Mouse (Mus musculus): ENCODE measurements at regions not wholly inside any gene's neighbourhood (a gene's known extent, or its start where the extent isn't known, plus 50 kb on each side); places are given as distances from the start of the nearest gene placed in this dataset.
"Not testable (repeated sequence)": the region's sequence is repeated elsewhere in the genome, so short reads cannot be mapped to it uniquely, and the experiment has no call there.

DNA sequence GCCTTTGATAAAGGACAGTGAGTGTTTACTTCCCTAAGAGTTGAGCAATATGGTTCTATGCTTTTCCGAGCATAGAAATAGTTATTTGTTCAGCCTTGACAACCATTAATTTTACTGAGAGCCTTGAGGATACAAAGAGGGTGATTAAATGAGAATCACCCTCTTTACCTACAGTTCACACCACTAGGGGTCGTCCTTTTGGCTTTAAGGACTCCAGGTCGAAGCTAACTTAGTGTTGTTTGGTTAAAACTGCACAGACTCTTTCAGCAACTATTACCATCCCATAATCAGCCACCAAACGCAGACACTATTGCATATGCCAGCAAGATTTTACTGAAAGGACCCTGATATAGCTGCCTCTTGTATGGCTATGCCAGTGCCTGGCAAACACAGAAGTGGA is 559.2 kb upstream of the 2610301B20Rik start:
- no peak for DNase-seq (ENCODE audit: low spot score in 2 of 2)

DNA sequence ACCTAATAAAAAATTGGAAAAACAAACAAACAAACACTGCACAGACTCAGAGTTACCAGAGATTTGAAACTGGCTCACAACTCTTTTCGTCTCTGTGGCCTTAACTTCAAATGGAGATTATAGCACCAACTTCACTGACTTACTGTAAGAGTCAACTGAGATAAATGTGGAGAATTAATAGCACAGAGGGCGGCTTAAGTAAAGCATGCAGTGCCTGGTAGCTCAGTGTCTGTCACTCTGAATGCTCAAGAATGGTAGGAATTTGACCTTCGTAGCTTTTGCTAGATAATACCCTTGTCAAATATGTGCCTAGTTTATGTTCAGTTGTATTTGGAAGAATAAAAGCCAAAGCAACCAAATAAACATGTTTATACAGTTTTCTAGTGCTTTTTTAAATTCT is 558.4 kb upstream of the 2610301B20Rik start:
- DNase-seq (ENCODE audit: low spot score in 2 of 2): no peak

DNA sequence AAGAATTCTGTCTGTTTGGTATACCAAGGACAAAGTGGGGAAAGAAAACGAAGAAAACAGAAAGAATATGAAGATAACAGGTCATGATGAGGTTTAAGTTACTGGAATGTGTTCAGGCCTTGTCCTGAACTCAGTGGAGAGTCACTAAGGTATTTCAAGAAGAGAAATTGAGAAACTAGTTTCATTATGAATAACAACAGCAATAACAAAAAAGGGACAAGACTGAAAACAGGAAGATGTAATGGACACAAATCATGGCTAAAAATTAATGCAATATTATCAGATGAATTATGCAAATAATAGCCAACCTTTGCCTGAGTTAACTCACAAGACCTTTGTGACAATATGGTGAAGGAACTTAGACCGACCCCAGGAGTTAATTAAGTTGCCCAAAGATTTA is 530.2 kb upstream of the 2610301B20Rik start:
- DNase-seq (ENCODE audit: low spot score in 2 of 2): no peak

DNA sequence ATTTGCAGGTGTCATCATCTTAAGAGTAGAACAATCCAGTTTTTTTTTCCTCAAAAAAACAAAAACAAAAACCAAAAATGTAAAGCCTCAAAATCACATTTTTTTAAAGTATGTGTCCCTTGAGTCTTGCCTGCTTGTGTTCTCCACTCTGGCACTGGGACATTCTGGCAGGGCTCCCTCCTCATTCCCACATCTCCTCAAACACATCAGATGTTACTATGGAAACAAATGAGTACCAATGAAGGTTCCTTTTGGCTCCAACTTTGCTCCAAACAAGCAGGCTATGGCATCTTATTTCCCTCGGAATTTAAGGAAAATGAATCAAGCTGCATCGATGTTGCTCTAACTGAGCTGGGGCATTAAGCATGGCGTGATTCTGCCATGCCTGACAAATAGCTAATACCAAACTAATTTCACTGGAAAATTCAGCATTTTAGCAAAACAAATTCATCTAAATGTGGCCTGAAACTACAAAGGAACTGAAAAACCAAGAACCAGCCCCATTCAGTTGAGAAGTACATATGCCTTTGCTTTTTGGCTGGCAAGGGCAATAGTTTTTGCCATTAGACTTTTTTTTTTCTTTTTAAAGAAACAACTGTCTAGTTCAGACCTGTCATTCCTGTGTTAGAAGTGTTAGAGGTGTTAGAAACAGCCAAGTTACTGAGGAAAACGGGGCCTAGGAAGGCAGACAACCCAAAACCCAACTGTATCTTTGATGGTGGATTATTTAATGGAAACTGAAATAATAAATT is 522.2 kb upstream of the 2610301B20Rik start:
- DNase-seq (ENCODE audit: low spot score in 2 of 2): peak; percentile 8 to 16

DNA sequence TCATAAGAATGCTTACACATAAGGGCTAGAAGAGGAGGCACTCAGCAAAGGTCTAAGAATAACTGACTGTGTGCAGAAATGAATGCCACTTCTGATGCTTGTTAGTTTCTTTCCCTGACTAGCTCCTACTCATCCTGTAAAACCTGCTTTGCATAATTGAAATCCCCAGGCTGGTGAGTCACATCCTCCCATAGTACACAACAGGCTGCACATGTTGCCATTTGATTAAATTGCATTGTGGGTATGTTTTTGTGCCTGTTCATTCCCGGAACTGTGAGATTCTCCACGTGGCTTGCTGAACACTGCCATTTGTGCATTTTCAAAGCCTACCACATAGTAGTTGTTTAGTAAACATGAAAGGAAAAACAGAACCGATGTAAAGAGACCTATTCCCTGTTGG is 516.7 kb upstream of the 2610301B20Rik start:
- peak; percentile 4 to 30 for DNase-seq (ENCODE audit: low spot score in 2 of 2)

DNA sequence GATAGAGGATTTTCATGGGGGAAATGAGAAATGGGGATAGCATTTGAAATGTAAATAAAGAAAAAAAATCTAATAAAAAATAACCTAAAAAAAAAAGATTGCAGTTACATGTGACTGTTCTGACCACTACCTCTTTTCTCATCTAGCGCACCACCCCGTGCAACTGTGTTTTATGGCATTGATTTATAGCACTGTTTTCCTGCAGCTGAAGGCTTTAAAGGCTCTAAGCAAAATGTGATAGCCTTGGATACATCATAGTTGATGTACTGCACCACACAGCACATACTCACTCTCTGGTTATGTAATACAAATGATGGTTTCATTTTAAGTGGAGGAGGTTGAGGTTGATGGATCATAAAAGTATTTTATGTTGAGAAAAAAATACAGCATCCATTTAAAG is 484.5 kb upstream of the 2610301B20Rik start:
- DNase-seq (ENCODE audit: low spot score in 2 of 2): no peak

DNA sequence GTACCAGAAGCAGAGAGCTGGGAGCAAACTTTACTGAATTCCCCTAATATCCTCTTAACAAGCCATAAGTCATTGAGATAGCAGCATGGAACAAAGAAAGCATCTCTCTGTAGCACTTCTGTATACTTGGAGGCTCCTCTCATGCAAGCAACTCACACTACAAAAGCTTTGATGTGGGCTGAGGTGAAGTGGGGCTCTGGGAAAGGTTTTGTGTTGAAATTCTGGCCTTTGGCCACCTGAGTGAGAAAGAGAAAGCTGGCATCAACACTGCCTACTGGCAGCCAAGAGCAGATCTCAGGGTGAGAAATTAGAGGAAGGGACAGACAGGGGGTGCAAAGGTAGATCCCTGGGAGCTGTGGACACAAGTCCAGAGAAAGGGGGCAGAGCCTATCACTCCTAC is 477.0 kb upstream of the 2610301B20Rik start:
- DNase-seq (ENCODE audit: low spot score in 2 of 2): no peak

DNA sequence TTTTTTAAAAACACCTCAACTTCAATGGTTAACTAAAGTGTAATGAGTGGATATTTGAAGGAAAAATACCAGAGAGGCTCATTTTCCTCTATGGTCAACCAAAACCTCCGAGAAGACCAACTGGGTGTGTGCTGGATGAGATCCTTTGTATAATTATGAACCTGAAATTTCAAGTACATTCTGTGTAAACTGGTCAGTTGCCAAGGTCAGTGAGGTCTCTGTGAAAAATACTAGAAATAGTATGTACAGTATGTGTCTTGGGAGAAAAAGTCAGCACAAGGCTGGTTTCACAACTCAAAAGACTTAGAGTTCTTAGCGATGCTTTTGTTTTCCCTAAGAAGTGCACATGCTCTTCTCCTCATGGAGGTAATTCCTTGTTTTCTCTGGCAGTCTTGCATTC is 476.2 kb upstream of the 2610301B20Rik start:
- no peak for DNase-seq (ENCODE audit: low spot score in 2 of 2)

DNA sequence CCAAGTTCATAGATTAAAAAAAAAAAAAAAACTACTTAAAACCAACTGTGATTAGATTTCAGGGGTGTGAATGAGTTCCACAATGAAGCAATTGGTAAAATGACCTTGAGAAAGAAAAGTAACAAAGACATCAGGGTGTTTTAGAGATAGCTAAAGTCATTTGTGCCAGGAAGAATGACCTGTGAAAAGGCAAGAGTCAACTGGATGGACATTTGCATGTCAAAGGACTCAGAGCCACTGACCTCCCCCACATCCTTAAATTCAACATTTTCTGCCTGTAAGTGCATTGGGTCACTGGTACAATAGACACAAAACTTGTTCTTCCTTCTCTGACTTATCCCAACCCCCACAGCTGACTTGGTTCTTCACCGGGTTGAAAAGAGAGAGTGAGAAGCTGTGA is 474.6 kb upstream of the 2610301B20Rik start:
- DNase-seq (ENCODE audit: low spot score in 2 of 2): no peak

DNA sequence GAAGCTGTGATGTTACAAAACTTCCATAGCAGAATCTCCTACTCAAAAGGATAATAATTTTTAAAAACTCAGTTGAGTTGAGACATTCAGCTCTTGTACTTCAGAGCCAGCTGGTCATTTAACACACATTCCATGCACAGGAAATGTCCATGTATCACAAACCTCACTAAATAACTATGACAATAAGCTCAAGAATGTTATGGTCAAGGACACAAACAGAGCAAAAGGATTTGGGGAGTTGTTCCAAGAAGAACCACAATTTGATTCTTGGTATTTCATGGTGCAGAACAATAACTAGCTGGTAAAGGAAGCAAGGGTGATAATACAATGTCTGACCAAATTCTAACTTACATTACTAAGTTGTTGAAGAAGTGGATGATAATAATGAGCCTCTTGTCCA is 471.4 kb upstream of the 2610301B20Rik start:
- DNase-seq (ENCODE audit: low spot score in 2 of 2): no peak

DNA sequence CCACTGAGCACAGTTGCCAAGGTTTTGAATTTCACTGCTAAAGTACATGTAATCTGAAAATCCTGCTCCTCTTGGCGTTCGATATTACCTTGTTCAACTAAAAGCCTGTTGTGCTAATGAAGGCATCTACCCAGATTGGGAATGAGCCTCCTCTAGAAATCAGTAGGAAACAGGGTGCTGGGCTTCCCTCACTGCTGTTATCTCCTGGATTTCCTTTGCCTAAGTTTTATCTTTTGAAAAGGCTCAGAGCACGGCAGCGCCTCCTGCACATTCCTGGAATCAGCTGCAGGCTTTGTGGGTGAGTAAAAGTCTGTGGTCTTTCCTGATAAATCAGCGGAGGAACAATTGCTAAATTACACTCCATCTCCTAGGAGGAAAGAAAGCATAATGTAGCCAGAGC is 469.9 kb upstream of the 2610301B20Rik start:
- no peak for DNase-seq (ENCODE audit: low spot score in 2 of 2)

DNA sequence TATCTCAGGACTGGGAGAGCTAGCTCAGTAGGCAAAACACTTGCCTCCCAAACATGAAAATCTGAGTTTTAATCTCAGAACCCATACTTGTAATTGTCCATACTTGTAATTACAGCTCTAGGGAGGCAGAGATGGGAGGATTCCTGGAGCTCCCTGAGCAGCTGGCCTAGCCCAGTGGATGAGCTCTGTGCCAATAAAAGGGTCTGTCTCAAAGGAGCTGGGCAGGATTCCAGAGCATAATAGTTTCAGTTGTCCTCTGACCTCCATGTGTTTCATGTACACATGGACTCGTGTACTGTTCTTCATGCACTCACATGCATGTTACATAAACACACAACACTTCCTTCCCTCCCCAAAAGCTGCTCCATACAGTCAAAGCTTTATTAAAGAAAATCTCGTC is 469.2 kb upstream of the 2610301B20Rik start:
- no peak for DNase-seq (ENCODE audit: low spot score in 2 of 2)

DNA sequence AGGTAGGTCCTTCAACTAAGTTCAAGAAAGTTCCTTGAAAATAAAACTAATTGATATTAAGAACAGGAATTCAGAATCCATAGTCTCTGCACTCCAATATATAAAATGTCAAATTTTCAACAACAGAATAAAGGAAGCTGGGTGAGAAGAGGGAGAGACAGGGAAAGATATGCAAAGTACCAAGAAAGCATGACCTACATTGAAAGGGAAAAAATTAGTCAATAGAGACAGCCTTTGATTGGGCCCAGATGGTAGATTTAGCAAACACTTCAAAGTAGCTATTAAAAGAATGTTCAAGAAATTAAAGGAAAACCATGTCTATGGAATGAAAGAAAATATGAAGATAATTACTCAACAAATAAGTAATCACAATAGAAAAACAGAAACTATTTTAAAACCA is 460.0 kb upstream of the 2610301B20Rik start:
- DNase-seq (ENCODE audit: low spot score in 2 of 2): no peak

DNA sequence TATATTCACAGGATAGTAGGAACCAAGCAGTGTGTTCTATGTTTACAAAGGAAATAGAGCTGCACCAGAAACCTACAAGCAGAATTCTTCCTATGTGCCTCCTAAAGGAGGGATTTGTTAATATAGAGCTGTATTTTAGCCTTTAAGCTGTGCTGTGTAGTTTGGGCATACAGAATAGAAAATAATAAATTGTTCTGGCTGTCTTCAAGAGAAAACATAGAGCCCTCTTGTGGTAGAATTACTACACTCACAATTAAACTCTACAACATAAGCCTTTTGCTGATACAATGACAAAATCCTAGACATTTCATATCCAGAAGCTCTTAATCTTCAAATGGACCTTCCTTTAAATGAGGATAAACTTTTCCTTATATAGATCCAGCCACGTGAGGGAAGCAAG is 452.9 kb upstream of the 2610301B20Rik start:
- DNase-seq (ENCODE audit: low spot score in 2 of 2): no peak

DNA sequence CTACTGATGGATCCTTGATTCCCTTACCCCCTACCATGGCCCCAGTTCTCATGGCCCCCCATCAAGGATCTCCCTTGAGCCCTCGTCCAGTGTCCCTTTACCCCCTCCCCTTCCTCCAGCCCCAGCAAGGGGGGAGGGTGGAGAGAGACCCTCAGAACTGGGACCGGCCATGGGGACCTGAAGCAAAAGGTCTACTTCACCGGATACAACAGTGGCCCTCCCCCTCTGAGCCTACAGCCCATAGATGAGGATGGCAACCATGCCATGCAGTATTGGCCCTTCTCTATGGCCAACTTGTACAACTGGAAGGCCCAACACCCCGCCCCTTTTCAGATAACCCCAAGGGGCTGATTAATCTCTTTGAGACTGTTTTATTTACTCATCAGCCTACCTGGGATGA is 439.9 kb upstream of the 2610301B20Rik start:
- DNase-seq (ENCODE audit: low spot score in 2 of 2): no peak

DNA sequence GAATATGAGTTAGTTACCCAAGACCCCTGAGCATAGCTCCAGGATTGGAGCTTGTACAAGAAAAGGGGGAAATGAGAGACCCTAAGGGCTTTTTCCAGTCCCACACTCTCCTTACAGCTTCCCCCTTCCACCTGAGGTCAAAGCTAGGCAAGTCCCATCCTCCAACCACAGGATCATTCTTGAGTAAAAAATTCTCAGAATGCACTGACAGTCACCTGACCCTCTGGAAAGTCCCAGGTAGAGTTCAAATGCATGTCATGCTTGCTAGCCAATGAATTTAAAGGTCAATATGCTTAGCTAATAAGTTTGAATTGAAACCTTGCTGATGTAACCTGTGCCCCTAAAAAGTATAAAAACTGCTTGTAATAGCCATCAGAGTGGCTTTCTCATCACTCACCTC is 434.4 kb upstream of the 2610301B20Rik start:
- not testable (repeated sequence) for DNase-seq (ENCODE audit: low spot score in 2 of 2)

DNA sequence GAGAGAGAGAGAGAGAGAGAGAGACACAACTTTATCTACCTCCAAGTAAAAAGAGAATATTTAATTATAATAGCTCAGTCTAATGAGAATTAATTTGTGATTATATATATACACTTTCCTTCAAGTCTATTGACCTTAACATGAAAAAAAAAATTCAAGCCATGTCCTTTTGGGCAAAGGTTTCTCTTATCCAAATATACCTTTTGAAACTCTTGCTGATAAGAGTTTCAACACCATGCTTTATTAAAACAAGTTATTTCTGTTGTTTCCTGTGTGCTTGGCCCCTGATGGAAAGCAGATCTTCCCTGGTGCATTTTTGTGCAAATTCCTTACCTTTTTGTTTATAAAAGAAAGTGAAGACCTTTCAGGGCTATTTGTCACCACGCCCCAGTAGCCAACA is 414.7 kb upstream of the 2610301B20Rik start:
- no peak for DNase-seq (ENCODE audit: low spot score in 2 of 2)

DNA sequence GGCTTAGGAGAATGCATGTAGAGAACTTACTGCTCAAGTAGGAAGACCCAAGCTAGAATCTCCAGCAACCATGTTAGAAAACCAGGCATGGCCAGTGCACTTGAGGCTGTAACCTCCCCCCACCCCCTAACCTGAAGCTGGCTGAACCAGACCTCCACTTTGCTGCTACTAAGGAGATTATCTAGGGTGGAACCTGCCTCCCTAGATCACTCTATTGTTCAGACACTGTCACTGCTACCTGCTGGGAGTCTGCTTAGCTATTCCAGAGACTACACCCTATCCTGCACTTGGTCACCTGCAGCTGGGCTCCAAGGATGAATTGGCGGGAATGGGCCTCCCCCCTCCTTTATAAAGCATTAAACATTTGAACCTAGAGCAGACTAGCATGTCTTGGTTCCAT is 393.4 kb upstream of the 2610301B20Rik start:
- no peak for DNase-seq (ENCODE audit: low spot score in 2 of 2)

DNA sequence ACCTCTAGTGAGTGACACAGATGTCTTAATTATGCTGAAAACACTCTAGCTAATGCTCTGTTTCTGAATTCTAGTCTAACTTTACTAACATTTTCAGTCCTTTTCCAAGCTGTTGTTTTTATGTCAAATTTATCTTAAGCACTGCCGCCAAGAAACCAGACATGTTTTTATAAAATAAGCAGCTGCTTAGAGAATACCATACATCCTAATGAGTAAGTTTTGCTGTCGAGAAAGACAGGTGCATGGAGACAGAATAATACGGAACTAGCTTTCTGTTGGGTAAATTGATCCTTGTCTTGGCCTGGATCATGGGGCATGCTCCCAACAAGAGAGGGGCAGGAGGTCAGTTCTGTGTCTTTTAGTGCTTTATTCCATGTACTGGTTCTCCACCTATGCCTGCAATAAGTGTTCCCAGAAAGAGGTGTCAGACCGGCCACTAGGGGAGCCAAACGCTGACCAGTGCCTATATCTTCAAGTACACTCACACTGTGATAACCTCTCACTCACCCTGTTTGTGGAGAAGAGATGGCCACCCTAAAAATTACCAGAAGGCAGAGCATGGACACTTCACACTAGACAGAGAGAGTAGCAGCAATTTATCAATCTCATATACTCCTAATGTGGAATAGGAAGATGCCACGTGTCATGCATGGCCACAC is 366.0 kb upstream of the 2610301B20Rik start:
- no peak for DNase-seq (ENCODE audit: low spot score in 2 of 2)

DNA sequence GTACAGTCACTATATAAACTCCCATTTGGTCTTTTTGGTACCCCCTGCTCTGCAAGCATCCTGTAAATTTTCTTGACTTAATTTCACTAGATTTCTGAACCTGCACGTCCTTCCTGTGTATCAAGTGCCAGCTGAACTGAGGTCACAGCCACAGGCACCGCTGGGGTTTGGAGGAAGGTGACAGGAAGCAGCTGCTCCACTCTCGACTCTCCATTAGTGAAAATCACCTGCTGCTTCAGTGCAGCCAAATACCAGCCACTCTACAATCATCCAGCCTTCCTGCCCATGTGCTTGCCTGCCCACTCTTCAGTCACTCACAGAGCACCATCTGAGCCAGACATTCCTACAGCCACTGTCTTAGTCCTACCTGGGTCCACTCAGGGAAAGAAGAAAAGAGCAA is 364.3 kb upstream of the 2610301B20Rik start:
- DNase-seq (ENCODE audit: low spot score in 2 of 2): no peak

DNA sequence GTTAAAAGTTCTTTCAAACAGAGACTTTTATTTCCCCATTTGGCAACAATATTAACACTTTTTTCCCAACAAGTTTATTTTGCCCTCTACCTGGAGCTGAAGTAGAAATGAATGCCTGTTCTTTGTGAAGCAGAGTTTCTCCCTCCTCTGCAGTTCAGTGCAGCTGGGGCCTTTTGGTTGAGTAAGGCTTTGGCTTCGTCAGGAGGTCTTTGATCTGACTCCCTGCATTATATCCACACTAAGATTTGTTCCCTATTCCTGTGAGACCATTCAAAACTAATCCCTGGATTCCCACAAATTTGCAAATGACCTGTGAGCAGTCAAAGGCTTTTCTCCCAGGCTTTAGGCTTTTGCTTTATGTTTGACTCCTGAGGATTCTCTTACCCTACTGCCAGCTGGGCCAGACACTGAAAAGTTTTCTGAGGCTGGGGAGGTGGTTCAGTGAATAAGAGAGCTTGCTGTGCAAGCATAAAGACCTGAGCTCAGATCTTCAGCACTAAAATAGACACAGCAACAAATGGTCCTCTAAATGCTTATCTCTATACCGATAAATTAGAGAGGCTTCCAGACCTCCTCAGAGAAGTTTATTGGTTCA is 323.5 kb upstream of the 2610301B20Rik start:
- DNase-seq (ENCODE audit: low spot score in 2 of 2): no peak

DNA sequence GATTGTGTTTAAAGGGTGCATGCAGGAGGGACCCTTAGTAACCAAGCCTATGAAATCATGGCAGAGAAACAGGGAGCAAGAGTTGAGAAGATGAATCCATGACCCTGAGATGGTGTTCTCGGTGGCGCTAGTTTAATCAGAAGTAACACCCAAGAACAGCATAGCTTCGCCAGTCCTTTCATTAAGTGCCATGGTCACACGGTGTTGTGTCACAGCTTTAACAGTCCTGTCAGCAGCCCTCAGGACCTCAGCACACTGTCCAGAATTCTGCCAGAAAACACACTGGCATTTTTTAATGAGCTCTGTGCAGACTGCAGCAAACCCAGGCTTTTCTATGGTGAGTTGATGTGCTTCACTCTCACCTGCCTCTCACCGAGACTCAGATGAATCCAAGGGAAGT is 320.6 kb upstream of the 2610301B20Rik start:
- DNase-seq (ENCODE audit: low spot score in 2 of 2): no peak

DNA sequence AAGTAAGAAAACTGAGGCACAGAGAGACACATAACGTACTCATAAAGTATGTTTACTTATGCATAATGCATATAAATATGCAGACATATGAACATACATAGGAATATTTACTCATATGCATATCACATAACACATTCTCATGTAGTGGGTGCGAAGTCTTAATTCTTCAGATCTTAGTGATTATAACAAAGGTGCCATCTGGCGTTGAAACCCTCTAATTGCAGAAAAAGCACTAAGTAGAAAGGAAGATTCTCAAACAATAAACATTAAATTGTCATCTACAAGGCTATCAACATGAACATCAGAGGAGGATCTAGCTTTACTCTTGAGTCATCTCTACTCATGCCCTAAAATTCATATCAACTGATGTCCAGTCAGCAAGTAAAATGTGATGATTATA is 314.2 kb upstream of the 2610301B20Rik start:
- no peak for DNase-seq (ENCODE audit: low spot score in 2 of 2)

Measured in right cerebral cortex, postnatal 36 days (tissue).